Mouse (Mus musculus) MEL (cell line): ENCODE results near the gene Cwc22. TPM values are rescaled to one million over a fixed set of nuclear protein-coding genes. Genes with fewer than 3 reads are reported as not detected.

Experiments used
- DNase-seq: peaks from one replicate; pipeline ENCODE4 v3.0.0; 2011; ENCODE audit warnings: low read depth, low spot score
- H3K27ac ChIP-seq: 2 replicates; pipeline ENCODE4 v1.5.1; 2012; ENCODE audit warnings: low read depth, mild to moderate bottlenecking, control low read depth, low read length, moderate library complexity; ENCODE audit not compliant: control insufficient read depth
- H3K27me3 ChIP-seq, 2 experiments: fragments of 150-350 bp in 1 of 2; sonication (generic) in 1 of 2; 2 replicates each; pipeline ENCODE4 v1.6.1; 2012; ENCODE audit warnings: low read length in 2 of 2, mild to moderate bottlenecking in 2 of 2, improper control_type of control experiment in 1 of 2, moderate library complexity in 1 of 2; ENCODE audit not compliant: insufficient read depth in 2 of 2, control insufficient read depth in 1 of 2
- H3K36me3 ChIP-seq, 2 experiments: 2 replicates each; pipeline ENCODE4 v1.6.1; 2012 to 2014; ENCODE audit warnings: low read length in 2 of 2, improper control_type of control experiment in 1 of 2, inconsistent platforms in 1 of 2, mild to moderate bottlenecking in 1 of 2; ENCODE audit not compliant: insufficient read depth in 2 of 2, control insufficient read depth in 1 of 2
- H3K4me1 ChIP-seq, 2 experiments: fragments of 150-350 bp in 1 of 2; sonication (generic) in 1 of 2; 2 replicates each; pipeline ENCODE4 v1.6.1; 2012; ENCODE audit warnings: low read length in 2 of 2, improper control_type of control experiment in 1 of 2, mild to moderate bottlenecking in 1 of 2; ENCODE audit not compliant: insufficient read depth in 2 of 2, control insufficient read depth in 1 of 2
- H3K4me3 ChIP-seq, 2 experiments: fragments of 150-350 bp in 1 of 2; sonication (generic) in 1 of 2; 2 replicates each; pipeline ENCODE4 v1.5.1; 2012; ENCODE audit warnings: low read depth in 2 of 2, low read length in 2 of 2, mild to moderate bottlenecking in 2 of 2, moderate library complexity in 2 of 2, control low read depth in 1 of 2, improper control_type of control experiment in 1 of 2; ENCODE audit not compliant: control insufficient read depth in 1 of 2, insufficient read depth in 1 of 2
- H3K79me2 ChIP-seq: 2 replicates; pipeline ENCODE4 v1.6.1; 2012; ENCODE audit warnings: mild to moderate bottlenecking, low read length, moderate library complexity; ENCODE audit not compliant: control insufficient read depth, poor library complexity, insufficient read depth
- H3K9ac ChIP-seq: 2 replicates; pipeline ENCODE4 v1.6.1; 2012; ENCODE audit warnings: low read depth, mild to moderate bottlenecking, control low read depth, low read length, moderate library complexity; ENCODE audit not compliant: control insufficient read depth, poor library complexity, severe bottlenecking
- H3K9me3 ChIP-seq: fragments of 150-350 bp; sonication (generic); replicated peaks from 2 replicates; pipeline ENCODE4 v1.6.1; 2012; ENCODE audit warnings: mild to moderate bottlenecking, low read length, improper control_type of control experiment, moderate library complexity; ENCODE audit not compliant: insufficient read depth
- BHLHE40 ChIP-seq: IDR thresholded peaks from 2 replicates; pipeline ENCODE4 v1.6.1; 2012; ENCODE audit warnings: low read depth, mild to moderate bottlenecking, inconsistent platforms, low read length, improper control_type of control experiment, borderline replicate concordance
- E2F4 ChIP-seq: IDR thresholded peaks from 2 replicates; pipeline ENCODE4 v1.6.1; 2011; ENCODE audit warnings: low read depth, low read length, improper control_type of control experiment, borderline replicate concordance
- EP300 ChIP-seq, 2 experiments: IDR thresholded peaks; 2 replicates each; pipeline ENCODE4 v1.6.1; 2011; ENCODE audit warnings: improper control_type of control experiment in 2 of 2, low read length in 2 of 2, low read depth in 1 of 2, mild to moderate bottlenecking in 1 of 2
- HCFC1 ChIP-seq: IDR thresholded peaks from 2 replicates; pipeline ENCODE4 v1.6.1; 2012; ENCODE audit warnings: low read depth, mild to moderate bottlenecking, inconsistent platforms, low read length, improper control_type of control experiment, moderate library complexity
- KAT2A ChIP-seq: conservative IDR thresholded peaks from 2 replicates; pipeline ENCODE4 v1.6.1; 2012; ENCODE audit warnings: low read depth, low read length, improper control_type of control experiment, inconsistent platforms
- MYB ChIP-seq: IDR thresholded peaks from 2 replicates; pipeline ENCODE4 v1.6.1; 2011; ENCODE audit warnings: mild to moderate bottlenecking, low read depth, low read length, improper control_type of control experiment
- NELFE ChIP-seq: IDR thresholded peaks from 2 replicates; pipeline ENCODE4 v1.6.1; 2011; ENCODE audit warnings: low read depth, low read length, improper control_type of control experiment
- POLR2AphosphoS2 ChIP-seq: IDR thresholded peaks from 2 replicates; pipeline ENCODE4 v1.6.1; 2011; ENCODE audit warnings: low read length, improper control_type of control experiment
- POLR2AphosphoS5 ChIP-seq: IDR thresholded peaks from 2 replicates; pipeline ENCODE4 v1.6.1; 2012; ENCODE audit warnings: low read depth, borderline replicate concordance, mild to moderate bottlenecking, inconsistent platforms, low read length, moderate library complexity, mixed read lengths
- RAD21 ChIP-seq: IDR thresholded peaks from 2 replicates; pipeline ENCODE4 v1.6.1; 2011; ENCODE audit warnings: mild to moderate bottlenecking, low read depth, low read length, improper control_type of control experiment
- SMC3 ChIP-seq: IDR thresholded peaks from 2 replicates; pipeline ENCODE4 v1.6.1; 2011; ENCODE audit warnings: low read depth, low read length, improper control_type of control experiment
- TBP ChIP-seq: IDR thresholded peaks from 2 replicates; pipeline ENCODE4 v1.8.0; 2011; ENCODE audit warnings: low read depth, low read length, improper control_type of control experiment
- TCF12 ChIP-seq: IDR thresholded peaks from 2 replicates; pipeline ENCODE4 v1.6.1; 2014; ENCODE audit warnings: low read depth, mild to moderate bottlenecking, inconsistent platforms, low read length, improper control_type of control experiment, moderate library complexity
- UBTF ChIP-seq: IDR thresholded peaks from 2 replicates; pipeline ENCODE4 v1.6.1; 2012; ENCODE audit warnings: low read depth, mild to moderate bottlenecking, inconsistent platforms, low read length, improper control_type of control experiment, moderate library complexity, borderline replicate concordance; ENCODE audit not compliant: insufficient read depth
- USF2 ChIP-seq, 2 experiments: IDR thresholded peaks; 2 replicates each; pipeline ENCODE4 v1.6.1; 2011 to 2012; ENCODE audit warnings: improper control_type of control experiment in 2 of 2, low read length in 2 of 2, borderline replicate concordance in 1 of 2, inconsistent platforms in 1 of 2, low read depth in 1 of 2, mild to moderate bottlenecking in 1 of 2; ENCODE audit not compliant: insufficient read depth in 1 of 2
- ZC3H11A ChIP-seq: IDR thresholded peaks from 2 replicates; pipeline ENCODE4 v1.6.1; 2012; ENCODE audit warnings: low read depth, mild to moderate bottlenecking, inconsistent platforms, low read length, improper control_type of control experiment
- ZKSCAN1 ChIP-seq: IDR thresholded peaks from 2 replicates; pipeline ENCODE4 v1.6.1; 2012; ENCODE audit warnings: low read depth, mild to moderate bottlenecking, inconsistent platforms, low read length, improper control_type of control experiment, moderate library complexity
- ZMIZ1 ChIP-seq: IDR thresholded peaks from 2 replicates; pipeline ENCODE4 v1.6.1; 2012; ENCODE audit warnings: low read depth, mild to moderate bottlenecking, inconsistent platforms, low read length, improper control_type of control experiment, moderate library complexity
- ZNF384 ChIP-seq: IDR thresholded peaks from 2 replicates; pipeline ENCODE4 v1.6.1; 2012; ENCODE audit warnings: low read depth, mild to moderate bottlenecking, inconsistent platforms, low read length, improper control_type of control experiment
- polyA plus RNA-seq, 2 experiments: library from polyadenylated mRNA; stranded (reverse) in 1 of 2; unstranded in 1 of 2; fragments of >175 nt in 1 of 2; fragments of >200 nt in 1 of 2; gene quantifications; 2 replicates each; pipeline versions ENCODE4 v1.2.1 to v1.2.4; 2012; ENCODE audit warnings: low replicate concordance in 2 of 2, low read depth in 1 of 2; ENCODE audit not compliant: insufficient read length in 2 of 2, insufficient read depth in 1 of 2, missing spikeins in 1 of 2
- total RNA-seq: library from RNA; depleted of rRNA; stranded (reverse); fragments of 300-350 nt; gene quantifications from 2 replicates; pipeline ENCODE4 v1.2.3, GENCODE M21; 2012

Cwc22 gene
- total and polyA plus RNA-seq, 3 experiments = 54.0 to 72.7 TPM; not detected in 1

DNA sequence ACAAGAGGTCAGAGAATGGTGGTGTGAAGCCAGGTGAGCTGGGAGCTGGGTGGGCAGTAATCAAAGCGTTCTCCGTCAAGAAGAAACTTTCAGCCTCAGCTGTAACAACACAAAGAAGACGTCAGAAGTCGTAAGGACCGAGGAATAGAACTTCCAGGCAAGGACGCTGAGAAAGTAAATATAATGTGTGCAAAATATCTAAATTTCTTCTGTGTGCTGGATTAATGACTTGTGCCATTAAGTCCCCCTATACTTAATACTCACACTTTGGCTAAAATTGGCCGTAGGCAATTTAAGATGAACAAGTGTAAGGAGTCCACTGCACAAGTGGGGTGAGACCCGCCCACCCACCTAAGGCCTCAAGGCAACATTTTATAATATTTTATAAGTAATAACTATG, 51.3 kb downstream of the Cwc22 start:
- Histone ChIP-seq H3K79me2 (no peaks in the 10 kb centered on the region), H3K4me1 (no peaks in the 10 kb centered on the region), H3K9me3 (no peaks in the 10 kb centered on the region), H3K27ac (no peak overlapping the region), H3K9ac (no peak overlapping the region), H3K4me3 (no peak overlapping the region), H3K27me3 (no peaks in the 10 kb centered on the region), H3K36me3 (peaks cover 0 to 6% of the 10 kb centered on the region in 2 experiments; a peak in 2 of 4 replicates)
- TF ChIP-seq SMC3 (no peak), NELFE (no peak), POLR2AphosphoS2 (no peak), POLR2AphosphoS5 (no peak), TCF12 (no peak), ZKSCAN1 (no peak), RAD21 (no peak), BHLHE40 (no peak), E2F4 (no peak)
- DNase-seq = no peak

DNA sequence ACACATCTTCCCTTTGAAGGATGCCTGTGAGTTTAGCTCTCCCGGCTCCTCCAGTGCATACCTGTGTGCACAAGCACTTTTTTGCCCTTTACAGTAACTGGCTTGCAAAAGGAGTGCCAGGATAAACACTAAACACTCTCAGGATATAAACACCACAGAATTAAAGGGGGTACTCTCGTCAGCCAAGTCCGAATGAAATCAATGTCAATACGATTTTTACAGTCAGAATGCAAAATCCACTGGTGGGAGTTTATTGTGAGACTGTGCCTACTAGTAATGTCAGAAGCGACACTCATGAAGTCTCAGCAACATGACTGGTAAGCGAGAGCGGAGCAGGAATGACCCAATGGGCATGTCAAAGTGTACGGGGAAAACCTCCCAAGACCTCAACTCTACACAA, 52.7 kb downstream of the Cwc22 start:
- DNase-seq = no peak
- Histone ChIP-seq H3K9me3 (no peaks in the 10 kb centered on the region), H3K79me2 (no peaks in the 10 kb centered on the region), H3K27me3 (no peaks in the 10 kb centered on the region), H3K9ac (no peak overlapping the region)
- TF ChIP-seq POLR2AphosphoS2 (no peak), UBTF (no peak), USF2 (IDR thresholded peaks at IDR 0.05; ENCODE audit: borderline replicate concordance in 1 of 2, insufficient read depth in 1 of 2, low read depth in 1 of 2, low read length in 2 of 2) (no peak), NELFE (no peak), KAT2A (no peak), ZNF384 (no peak)
- TF ChIP-seq, all 39 proteins: peak for 0
- Histone ChIP-seq H3K27ac (no peak overlapping the region), H3K4me3 (no peak overlapping the region), H3K4me1 (no peaks in the 10 kb centered on the region), H3K36me3 (peaks cover 0 to 6% of the 10 kb centered on the region in 2 experiments; a peak in 2 of 4 replicates)

DNA sequence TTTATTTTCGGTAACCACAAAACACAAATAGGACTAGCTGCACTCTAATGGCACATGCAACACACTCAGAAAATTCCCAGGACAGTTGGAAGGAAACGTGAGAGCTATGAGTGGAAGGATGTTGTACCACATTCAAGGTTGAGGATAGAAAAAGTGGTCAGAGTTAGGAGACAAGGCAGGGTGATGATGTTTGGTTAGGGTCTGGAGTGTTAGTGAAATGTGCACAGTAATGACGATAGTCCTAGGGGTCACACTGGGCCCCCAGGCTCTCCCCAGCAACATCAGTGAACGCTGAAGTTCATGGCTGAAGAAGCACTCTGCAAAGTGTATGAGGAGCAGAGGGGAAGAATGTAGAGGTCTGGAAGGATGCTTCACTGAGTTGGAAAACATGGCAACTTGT, 53.6 kb downstream of the Cwc22 start:
- H3K27me3 ChIP-seq = no peaks in the 10 kb centered on the region
- H3K9ac ChIP-seq = no peak overlapping the region
- H3K79me2 ChIP-seq = no peaks in the 10 kb centered on the region
- DNase-seq = no peak
- TF ChIP-seq MYB (no peak), TCF12 (no peak), ZC3H11A (no peak), EP300 (IDR thresholded peaks at IDR 0.05; ENCODE audit: low read depth in 1 of 2, low read length in 2 of 2) (no peak), ZMIZ1 (no peak), HCFC1 (no peak), ZKSCAN1 (no peak), NELFE (no peak), TBP (no peak)
- H3K36me3 ChIP-seq = peaks cover 0 to 6% of the 10 kb centered on the region in 2 experiments; a peak in 2 of 4 replicates
- no peak overlapping the region for H3K27ac ChIP-seq
- no peaks in the 10 kb centered on the region for H3K4me1 ChIP-seq
- H3K4me3 ChIP-seq = no peak overlapping the region
- no peaks in the 10 kb centered on the region for H3K9me3 ChIP-seq
